Mouse (Mus musculus): ENCODE results near the gene 4930539E08Rik.

DNA sequence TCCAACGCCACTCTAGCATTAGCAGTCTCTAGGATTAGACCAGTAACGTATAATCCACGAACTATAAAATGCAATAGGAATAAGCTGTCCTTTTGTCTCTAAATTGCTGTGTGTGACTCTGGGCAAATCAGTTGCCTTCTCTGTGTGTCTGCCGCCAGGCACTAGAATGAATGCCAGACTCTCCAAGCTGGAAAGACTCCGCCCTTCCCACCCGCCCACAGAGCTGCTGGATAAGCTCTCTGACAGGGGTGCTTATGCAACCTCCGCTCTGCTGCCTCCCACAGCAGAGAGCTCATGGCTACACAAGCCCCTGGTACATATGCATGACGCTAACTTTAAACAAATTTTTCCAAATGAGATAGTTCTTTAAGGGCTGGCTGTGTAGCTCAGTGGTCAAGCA, 39.8 kb downstream of the 4930539E08Rik start:
- TF ChIP-seq GATA1 (IDR thresholded peaks at IDR 0.05; ENCODE audit: low read length) (no peak), TAL1 (IDR thresholded peaks at IDR 0.05; ENCODE audit: low read length) (no peak)
